Mouse (Mus musculus) neural tube, embryonic 13.5 days (tissue): ENCODE results near the gene Frk. TPM values are rescaled to one million over a fixed set of nuclear protein-coding genes. Genes with fewer than 3 reads are reported as not detected.
"Not testable (repeated sequence)": the region's sequence is repeated elsewhere in the genome, so short reads cannot be mapped to it uniquely, and the experiment has no call there.

Experiments used
- ATAC-seq: fragments of 200-750 bp; cut with Nextera tagmentation; 2 replicates; pipeline ENCODE4 v1.8.0; 2017; ENCODE audit warnings: low read depth, mild to moderate bottlenecking, moderate TSS enrichment, moderate library complexity
- H3K27ac ChIP-seq: fragments of 300-500 bp; sonication (generic); replicated peaks from 2 replicates; pipeline ENCODE4 v1.5.1; 2015; ENCODE audit warnings: moderate library complexity, mild to moderate bottlenecking, inconsistent platforms
- H3K27me3 ChIP-seq: fragments of 300-500 bp; sonication (generic); 2 replicates; pipeline ENCODE4 v1.6.1; 2015; ENCODE audit warnings: mild to moderate bottlenecking, inconsistent platforms
- H3K36me3 ChIP-seq: fragments of 300-500 bp; sonication (generic); 2 replicates; pipeline ENCODE4 v1.6.1; 2015; ENCODE audit warnings: mild to moderate bottlenecking, inconsistent platforms
- H3K4me1 ChIP-seq: fragments of 300-500 bp; sonication (generic); replicated peaks from 2 replicates; pipeline ENCODE4 v1.6.1; 2015; ENCODE audit warnings: inconsistent platforms
- H3K4me2 ChIP-seq: fragments of 300-500 bp; sonication (generic); 2 replicates; pipeline ENCODE4 v1.6.1; 2015; ENCODE audit warnings: inconsistent platforms, mild to moderate bottlenecking, moderate library complexity
- H3K4me3 ChIP-seq: fragments of 300-500 bp; sonication (generic); 2 replicates; pipeline ENCODE4 v1.5.1; 2015; ENCODE audit warnings: mild to moderate bottlenecking, inconsistent platforms
- H3K9ac ChIP-seq: fragments of 300-500 bp; sonication (generic); 2 replicates; pipeline ENCODE4 v1.6.1; 2015; ENCODE audit warnings: moderate library complexity, mild to moderate bottlenecking, inconsistent platforms
- H3K9me3 ChIP-seq: fragments of 300-500 bp; sonication (generic); 2 replicates; pipeline ENCODE4 v1.6.1; 2016; ENCODE audit warnings: inconsistent platforms
- WGBS: fragments of 180-500 bp; shearing (Covaris S2); methylation state at CpG from one replicate; pipeline ENCODE4 v1.1.7; 2015; 5-methylcytosine and 5-hydroxymethylcytosine counted together
- polyA plus RNA-seq: library from polyadenylated mRNA; unstranded; fragments of >200 nt; fragmentation: Nextera tagmentation; extraction: Ambion mirVana; gene quantifications from 2 replicates; pipeline ENCODE4 v1.2.1, GENCODE M21; 2015

Frk gene
- polyA plus RNA-seq, 1 experiment from 2014 or later, result 1.2 TPM

DNA sequence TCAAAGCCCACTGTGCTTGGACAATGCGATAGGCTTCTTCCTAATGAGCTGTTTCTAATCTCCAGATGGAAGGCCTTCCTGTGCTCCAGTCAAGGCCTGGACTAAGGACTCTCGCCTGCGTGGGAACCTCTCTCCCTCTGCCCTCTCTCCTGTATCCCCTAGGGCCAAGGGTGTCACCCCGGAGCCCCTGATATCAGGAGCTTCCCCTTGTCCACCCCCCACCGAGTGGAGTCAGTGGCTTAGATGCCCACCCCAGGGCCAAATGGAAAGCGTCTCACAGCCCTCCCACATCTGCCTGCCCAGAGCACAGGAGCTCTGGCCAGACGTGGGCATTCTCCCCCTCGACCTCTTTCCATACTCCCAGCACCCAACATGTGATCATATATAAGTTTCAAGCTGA is 137.3 kb downstream of the Frk start:
- WGBS, result 87% methylated on average over 8 of the region's 8 CpGs

DNA sequence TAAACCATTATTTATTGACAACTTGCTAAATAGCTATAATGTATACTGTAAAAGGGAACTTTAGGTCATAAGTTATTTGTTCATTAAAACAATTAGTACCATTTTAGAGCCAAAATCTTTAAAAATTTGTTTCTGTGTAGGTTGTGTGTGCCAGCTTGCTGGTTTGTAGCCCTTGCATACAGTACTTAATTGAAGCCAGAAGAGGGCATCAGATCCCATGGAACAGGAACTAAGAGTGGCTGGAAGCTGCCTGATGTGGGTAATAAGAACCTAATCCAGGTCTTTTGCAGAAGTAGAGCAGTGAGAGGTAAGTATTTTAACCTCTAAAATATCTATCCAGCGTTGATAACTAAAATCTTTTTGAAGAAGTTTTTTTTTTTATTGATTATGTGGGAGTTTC is 155.0 kb downstream of the Frk start:
- H3K4me1 ChIP-seq, result no peaks in the 10 kb centered on the region
- no peak overlapping the region for H3K4me2 ChIP-seq
- H3K27ac ChIP-seq, result no peak overlapping the region
- no peak for ATAC-seq
- WGBS, result 80% methylated on average over 1 of the region's 1 CpGs
- H3K4me3 ChIP-seq, result no peak overlapping the region
- H3K9ac ChIP-seq, result no peak overlapping the region
- H3K27me3 ChIP-seq, result no peaks in the 10 kb centered on the region
- no peaks in the 10 kb centered on the region for H3K9me3 ChIP-seq
- H3K36me3 ChIP-seq, result no peaks in the 10 kb centered on the region

More for the DNA sequence above, 137.3 kb downstream of the Frk start:
- H3K4me2 ChIP-seq, ATAC-seq, H3K36me3 ChIP-seq, H3K4me3 ChIP-seq, H3K27ac ChIP-seq, H3K9ac ChIP-seq, H3K4me1 ChIP-seq, H3K9me3 ChIP-seq, H3K27me3 ChIP-seq: not testable (repeated sequence)

Other genes with a start within 250 kb of the Frk start
- 169 and 176 TPM in 2 replicates for gene Tspyl1, start 201.2 kb upstream of the Frk start, polyA plus RNA-seq
- 258 and 266 TPM in 2 replicates for gene Tspyl4, start 186.0 kb upstream of the Frk start, polyA plus RNA-seq
- not detected in 2 replicates for gene Col10a1, start 93.4 kb upstream of the Frk start, polyA plus RNA-seq
- 3.1 and 3.4 TPM in 2 replicates for gene Nt5dc1, start 64.8 kb upstream of the Frk start, polyA plus RNA-seq